Mouse (Mus musculus) bone marrow, adult 2 months (tissue): ENCODE measurements around the gene Eef1akmt1. TPM values are rescaled to one million over a fixed set of nuclear protein-coding genes. Genes with fewer than 3 reads are reported as not detected.

Experiments
- H3K27ac ChIP-seq: fragments of 200-500 bp; 2 replicates; pipeline ENCODE4 v1.5.1; 2012; ENCODE audit warnings: low read depth, mild to moderate bottlenecking, control low read depth, inconsistent platforms, low read length; ENCODE audit not compliant: control insufficient read depth, poor library complexity, insufficient read depth
- H3K4me1 ChIP-seq: fragments of 200-500 bp; 2 replicates; pipeline ENCODE4 v1.6.1; 2011; ENCODE audit warnings: low read length; ENCODE audit not compliant: control insufficient read depth, insufficient read depth
- H3K4me3 ChIP-seq: fragments of 200-500 bp; replicated peaks from 2 replicates; pipeline ENCODE3; 2011; ENCODE audit warnings: mild to moderate bottlenecking, low read depth, low read length, control low read depth; ENCODE audit not compliant: control insufficient read depth
- CTCF ChIP-seq: fragments of 200-500 bp; IDR thresholded peaks from 2 replicates; pipeline ENCODE4 v1.5.1; 2011; ENCODE audit warnings: low read length, control low read depth; ENCODE audit not compliant: control insufficient read depth, insufficient read depth
- POLR2A ChIP-seq: fragments of 200-500 bp; IDR thresholded peaks from 2 replicates; pipeline ENCODE4 v1.6.1; 2011; ENCODE audit warnings: low read depth, mild to moderate bottlenecking, control low read depth, low read length, borderline replicate concordance; ENCODE audit not compliant: control insufficient read depth
- WGBS: fragments of 180-500 bp; shearing (Covaris S2); methylation state at CpG from one replicate; pipeline ENCODE4 v1.1.7; 2018; 5-methylcytosine and 5-hydroxymethylcytosine counted together
- polyA plus RNA-seq: library from polyadenylated mRNA; stranded (reverse); fragments of >200 nt; gene quantifications from 2 replicates; pipeline ENCODE4 v1.2.4, GENCODE M21; 2011; ENCODE audit warnings: low replicate concordance; ENCODE audit not compliant: missing spikeins, insufficient read depth, insufficient read length

Gene Eef1akmt1
- polyA plus RNA-seq, 1 experiment, result 7.6 TPM

- Histone ChIP-seq H3K27ac (no peak overlapping the region), H3K4me3 (no peak overlapping the region), H3K4me1 (no peaks in the 10 kb centered on the region)
- no peak for TF ChIP-seq CTCF
- no peak for TF ChIP-seq POLR2A
- WGBS, result 85% methylated on average over 1 of the region's 1 CpGs
These were observed 14.5 kb downstream of the Eef1akmt1 start for GRCm38 (mm10) chr14:57556922-57557321.

DNA sequence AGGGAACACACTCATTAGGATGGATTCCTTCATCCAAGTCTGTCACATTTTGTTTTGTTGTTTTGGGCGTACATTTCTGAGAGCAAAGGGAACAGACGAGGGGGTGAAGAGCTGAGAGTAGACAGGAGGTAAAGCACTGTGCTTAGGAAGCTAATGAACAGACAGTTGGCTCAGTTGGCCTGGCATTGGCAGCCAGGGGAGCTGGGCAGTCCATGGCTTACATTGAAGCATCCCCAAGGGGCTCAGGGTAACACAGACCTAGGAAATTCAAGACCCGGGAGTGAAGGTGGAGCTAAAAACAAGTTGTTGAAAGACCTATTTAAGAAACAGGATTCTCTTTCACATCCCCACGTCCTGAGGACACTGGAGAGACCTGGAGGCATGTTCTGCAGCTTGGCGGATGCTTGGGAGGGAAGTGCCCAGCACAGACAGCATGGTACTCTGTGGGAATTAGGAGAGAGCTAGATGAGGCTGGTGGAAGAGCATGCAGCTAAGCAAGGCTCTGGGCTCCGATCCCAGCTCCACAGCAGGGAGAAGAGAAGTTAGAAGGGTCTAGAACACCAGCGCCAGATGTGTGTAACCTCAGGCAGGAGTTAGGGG, 15.8 kb downstream of the Eef1akmt1 start:
- 80% methylated on average over 7 of the region's 7 CpGs for WGBS
- Histone ChIP-seq H3K27ac (no peak overlapping the region), H3K4me1 (no peaks in the 10 kb centered on the region), H3K4me3 (no peak overlapping the region)
- TF ChIP-seq POLR2A, result no peak
- no peak for TF ChIP-seq CTCF

DNA sequence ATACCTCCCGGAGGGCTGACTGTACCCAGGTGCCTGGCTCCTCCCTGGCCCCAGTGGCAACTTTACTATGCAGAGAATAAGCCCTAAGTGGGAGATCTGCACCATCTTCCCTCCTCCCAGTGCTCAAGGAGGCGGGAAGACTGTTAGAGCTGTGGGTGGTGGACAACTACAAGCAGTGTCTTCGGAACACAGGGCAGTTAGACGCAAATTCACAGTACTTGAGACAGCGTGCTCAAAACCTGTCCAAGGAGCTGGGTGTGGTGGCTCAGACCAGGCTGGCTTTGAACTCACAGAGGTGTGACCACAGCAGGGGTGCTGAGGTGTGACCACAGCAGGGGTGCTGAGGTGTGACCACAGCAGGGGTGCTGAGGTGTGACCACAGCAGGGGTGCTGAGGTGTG, 17.0 kb downstream of the Eef1akmt1 start:
- WGBS, result 76% methylated on average over 5 of the region's 5 CpGs
- no peak overlapping the region for H3K4me3 ChIP-seq
- TF ChIP-seq POLR2A, result no peak
- TF ChIP-seq CTCF, result no peak
- no peaks in the 10 kb centered on the region for H3K4me1 ChIP-seq
- no peak overlapping the region for H3K27ac ChIP-seq

DNA sequence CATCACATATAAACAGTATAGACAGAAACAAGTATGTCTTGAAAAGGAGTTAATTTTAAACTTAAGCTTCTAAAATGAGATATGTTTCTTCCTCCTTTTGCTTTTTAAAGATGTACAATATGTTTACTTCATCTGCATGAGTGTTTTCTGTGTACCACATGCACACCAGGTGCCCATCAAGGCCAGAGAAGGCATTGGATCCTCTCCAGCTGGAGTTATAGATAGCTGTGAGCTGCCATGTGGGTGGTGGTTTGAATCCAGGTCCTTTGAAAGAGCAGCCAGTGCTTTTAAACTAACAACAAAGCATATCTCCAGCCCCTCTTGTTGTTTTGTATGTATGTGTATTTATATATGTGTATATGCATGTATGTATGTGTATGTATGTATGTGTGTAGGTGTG, 18.5 kb downstream of the Eef1akmt1 start:
- no peak overlapping the region for H3K4me3 ChIP-seq
- TF ChIP-seq CTCF (no peak), POLR2A (no peak)
- H3K4me1 ChIP-seq, result no peaks in the 10 kb centered on the region
- H3K27ac ChIP-seq, result no peak overlapping the region

DNA sequence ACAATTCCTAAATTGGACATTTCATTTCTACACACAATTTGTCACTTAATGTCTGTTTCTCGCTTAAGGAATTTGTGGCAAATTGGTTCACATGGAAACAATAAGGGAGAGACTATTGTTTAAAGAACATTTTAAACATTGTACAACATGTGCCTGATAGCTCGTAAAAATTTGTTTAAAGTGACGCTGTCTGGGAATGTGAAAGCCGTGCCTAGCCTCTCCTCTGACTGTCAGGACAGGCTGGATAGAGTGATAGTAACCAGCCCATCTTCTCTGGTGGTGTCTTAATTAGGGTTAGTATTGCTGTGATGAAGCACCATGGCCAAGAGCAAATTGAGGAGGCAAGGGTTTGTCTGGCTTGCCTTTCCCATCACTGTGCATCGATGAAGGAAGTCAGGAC, 24.4 kb downstream of the Eef1akmt1 start:
- no peak for TF ChIP-seq CTCF
- TF ChIP-seq POLR2A, result no peak

DNA sequence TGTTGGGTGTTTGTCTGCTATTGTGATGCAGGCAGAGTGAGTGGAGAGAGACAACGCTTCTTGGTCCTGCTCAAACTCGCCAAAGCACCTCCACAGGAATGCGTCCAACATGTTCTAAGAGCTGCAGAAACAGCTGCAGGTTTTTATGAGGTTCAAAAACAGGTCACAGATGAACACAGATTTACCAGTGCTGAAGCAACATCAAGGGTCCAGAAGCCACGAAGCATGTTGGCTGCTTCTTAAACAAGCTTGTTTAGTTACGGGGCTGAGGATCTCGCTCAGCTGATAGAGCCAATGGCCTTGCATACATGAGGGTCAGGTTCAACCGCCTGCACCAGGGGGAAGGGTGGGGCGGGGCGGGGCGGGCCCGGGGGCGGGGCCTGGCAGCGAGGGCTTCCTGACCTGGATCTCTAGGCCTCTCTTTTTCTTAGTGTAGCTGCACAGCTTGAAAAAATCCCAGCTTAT, 24.8 kb downstream of the Eef1akmt1 start:
- TF ChIP-seq CTCF (no peak), POLR2A (no peak)
- H3K4me3 ChIP-seq, result no peak overlapping the region
- H3K4me1 ChIP-seq, result no peaks in the 10 kb centered on the region
- no peak overlapping the region for H3K27ac ChIP-seq
- WGBS, result 45% methylated on average over 13 of the region's 13 CpGs

More for the DNA sequence above, 24.4 kb downstream of the Eef1akmt1 start:
- WGBS, result 83% methylated on average over 5 of the region's 5 CpGs
- no peaks in the 10 kb centered on the region for H3K4me1 ChIP-seq
- H3K27ac ChIP-seq, result no peak overlapping the region
- H3K4me3 ChIP-seq, result no peak overlapping the region

GRCm38 (mm10) chr14:57546131-57546530, 25.3 kb downstream of the Eef1akmt1 start:
- no peak overlapping the region for H3K27ac ChIP-seq
- H3K4me1 ChIP-seq, result no peaks in the 10 kb centered on the region
- WGBS, result 79% methylated on average over 8 of the region's 8 CpGs
- no peak overlapping the region for H3K4me3 ChIP-seq
- TF ChIP-seq POLR2A (no peak), CTCF (no peak)

DNA sequence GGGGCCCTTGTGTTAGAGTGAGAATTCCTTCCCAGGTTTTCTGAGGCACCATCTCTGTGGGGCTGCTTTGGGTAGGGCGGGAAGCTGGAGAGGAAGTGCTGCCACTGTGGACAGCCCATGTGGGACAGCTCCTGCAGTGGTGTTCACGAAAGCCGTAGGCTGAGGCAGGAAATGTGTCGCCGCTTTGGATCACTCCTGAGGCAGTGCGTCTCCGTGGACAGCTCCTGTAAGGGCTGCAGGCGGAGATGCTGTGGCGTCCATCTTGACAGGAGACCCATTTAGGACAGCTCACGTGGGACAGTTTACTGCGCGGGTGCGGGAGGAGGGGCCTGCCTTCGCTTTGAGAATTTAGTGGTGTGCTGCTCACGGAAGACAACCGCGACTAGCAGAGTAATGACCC, 25.9 kb downstream of the Eef1akmt1 start:
- no peak for TF ChIP-seq CTCF
- TF ChIP-seq POLR2A, result no peak
- 80% methylated on average over 17 of the region's 17 CpGs for WGBS
- Histone ChIP-seq H3K27ac (no peak overlapping the region), H3K4me1 (no peaks in the 10 kb centered on the region), H3K4me3 (no peak overlapping the region)
